Mouse (Mus musculus): ENCODE results near the gene Epb41l1.

Gene Epb41l1

GRCm38 (mm10) chr2:156490176-156490575 lies 69.5 kb downstream of the Epb41l1 start:
- no peaks in the 10 kb centered on the region for H3K27me3 ChIP-seq (ENCODE audit: insufficient read depth, low read length)
- H3K4me1 ChIP-seq (replicated peaks; ENCODE audit: low read depth, low read length), result peaks cover 56% of the 10 kb centered on the region
- peak overlapping the region; percentile 32; the same call in 1 of the 2 replicates for H3K4me3 ChIP-seq (replicated peaks; ENCODE audit: low read length)
- no peak for TF ChIP-seq CTCF (conservative IDR thresholded peaks at IDR 0.05; ENCODE audit: low read length)
- no peak for TF ChIP-seq POU5F1 (IDR thresholded peaks at IDR 0.05; ENCODE audit: borderline replicate concordance, low read length)
- no peak for TF ChIP-seq NANOG (IDR thresholded peaks at IDR 0.05; ENCODE audit: borderline replicate concordance, low read length)
- H3K9me3 ChIP-seq (ENCODE audit: low read length), result no peaks in the 10 kb centered on the region
- H3K36me3 ChIP-seq (ENCODE audit: insufficient read depth, low read length), result peaks cover 16% of the 10 kb centered on the region

GRCm38 (mm10) chr2:156491796-156492195 lies 71.1 kb downstream of the Epb41l1 start:
- peaks cover 32% of the 10 kb centered on the region for H3K36me3 ChIP-seq (ENCODE audit: insufficient read depth, low read length)
- TF ChIP-seq CTCF (conservative IDR thresholded peaks at IDR 0.05; ENCODE audit: low read length) (no peak), NANOG (IDR thresholded peaks at IDR 0.05; ENCODE audit: borderline replicate concordance, low read length) (no peak), POU5F1 (IDR thresholded peaks at IDR 0.05; ENCODE audit: borderline replicate concordance, low read length) (no peak)
- H3K4me3 ChIP-seq (replicated peaks; ENCODE audit: low read length), result no peak overlapping the region
- peaks cover 51% of the 10 kb centered on the region for H3K4me1 ChIP-seq (replicated peaks; ENCODE audit: low read depth, low read length)
- no peaks in the 10 kb centered on the region for H3K9me3 ChIP-seq (ENCODE audit: low read length)
- no peaks in the 10 kb centered on the region for H3K27me3 ChIP-seq (ENCODE audit: insufficient read depth, low read length)

GRCm38 (mm10) chr2:156493766-156494165 lies 73.1 kb downstream of the Epb41l1 start:
- no peak for TF ChIP-seq NANOG (IDR thresholded peaks at IDR 0.05; ENCODE audit: borderline replicate concordance, low read length)
- TF ChIP-seq POU5F1 (IDR thresholded peaks at IDR 0.05; ENCODE audit: borderline replicate concordance, low read length), result no peak
- no peak for TF ChIP-seq CTCF (conservative IDR thresholded peaks at IDR 0.05; ENCODE audit: low read length)

GRCm38 (mm10) chr2:156494465-156494864 lies 73.8 kb downstream of the Epb41l1 start:
- TF ChIP-seq POU5F1 (IDR thresholded peaks at IDR 0.05; ENCODE audit: borderline replicate concordance, low read length) (no peak), CTCF (conservative IDR thresholded peaks at IDR 0.05; ENCODE audit: low read length) (no peak), NANOG (IDR thresholded peaks at IDR 0.05; ENCODE audit: borderline replicate concordance, low read length) (no peak)
- Histone ChIP-seq H3K4me3 (replicated peaks; ENCODE audit: low read length) (no peak overlapping the region), H3K36me3 (ENCODE audit: insufficient read depth, low read length) (peaks cover 38% of the 10 kb centered on the region), H3K4me1 (replicated peaks; ENCODE audit: low read depth, low read length) (peaks cover 40% of the 10 kb centered on the region), H3K27me3 (ENCODE audit: insufficient read depth, low read length) (no peaks in the 10 kb centered on the region), H3K9me3 (ENCODE audit: low read length) (no peaks in the 10 kb centered on the region)

More at GRCm38 (mm10) chr2:156493766-156494165, 73.1 kb downstream of the Epb41l1 start:
- Histone ChIP-seq H3K27me3 (ENCODE audit: insufficient read depth, low read length) (no peaks in the 10 kb centered on the region), H3K36me3 (ENCODE audit: insufficient read depth, low read length) (peaks cover 36% of the 10 kb centered on the region), H3K4me1 (replicated peaks; ENCODE audit: low read depth, low read length) (peaks cover 42% of the 10 kb centered on the region), H3K9me3 (ENCODE audit: low read length) (no peaks in the 10 kb centered on the region), H3K4me3 (replicated peaks; ENCODE audit: low read length) (no peak overlapping the region)

GRCm38 (mm10) chr2:156494875-156495274 lies 74.2 kb downstream of the Epb41l1 start:
- Histone ChIP-seq H3K4me3 (replicated peaks; ENCODE audit: low read length) (no peak overlapping the region), H3K27me3 (ENCODE audit: insufficient read depth, low read length) (no peaks in the 10 kb centered on the region), H3K36me3 (ENCODE audit: insufficient read depth, low read length) (peaks cover 42% of the 10 kb centered on the region), H3K4me1 (replicated peaks; ENCODE audit: low read depth, low read length) (peaks cover 37% of the 10 kb centered on the region), H3K9me3 (ENCODE audit: low read length) (no peaks in the 10 kb centered on the region)
- TF ChIP-seq CTCF (conservative IDR thresholded peaks at IDR 0.05; ENCODE audit: low read length) (no peak), POU5F1 (IDR thresholded peaks at IDR 0.05; ENCODE audit: borderline replicate concordance, low read length) (no peak), NANOG (IDR thresholded peaks at IDR 0.05; ENCODE audit: borderline replicate concordance, low read length) (no peak)

GRCm38 (mm10) chr2:156496816-156497566 lies 76.3 kb downstream of the Epb41l1 start:
- H3K36me3 ChIP-seq (ENCODE audit: insufficient read depth, low read length), result peaks cover 62% of the 10 kb centered on the region
- H3K4me1 ChIP-seq (replicated peaks; ENCODE audit: low read depth, low read length), result peaks cover 17% of the 10 kb centered on the region
- no peak for TF ChIP-seq CTCF (conservative IDR thresholded peaks at IDR 0.05; ENCODE audit: low read length)
- TF ChIP-seq POU5F1 (IDR thresholded peaks at IDR 0.05; ENCODE audit: borderline replicate concordance, low read length), result no peak
- TF ChIP-seq NANOG (IDR thresholded peaks at IDR 0.05; ENCODE audit: borderline replicate concordance, low read length), result no peak
- H3K4me3 ChIP-seq (replicated peaks; ENCODE audit: low read length), result no peak overlapping the region
- no peaks in the 10 kb centered on the region for H3K27me3 ChIP-seq (ENCODE audit: insufficient read depth, low read length)
- H3K9me3 ChIP-seq (ENCODE audit: low read length), result no peaks in the 10 kb centered on the region

GRCm38 (mm10) chr2:156497915-156498314 lies 77.2 kb downstream of the Epb41l1 start:
- peaks cover 13% of the 10 kb centered on the region for H3K4me1 ChIP-seq (replicated peaks; ENCODE audit: low read depth, low read length)
- no peak overlapping the region for H3K4me3 ChIP-seq (replicated peaks; ENCODE audit: low read length)
- H3K27me3 ChIP-seq (ENCODE audit: insufficient read depth, low read length), result no peaks in the 10 kb centered on the region
- peaks cover 71% of the 10 kb centered on the region for H3K36me3 ChIP-seq (ENCODE audit: insufficient read depth, low read length)
- no peaks in the 10 kb centered on the region for H3K9me3 ChIP-seq (ENCODE audit: low read length)
- TF ChIP-seq POU5F1 (IDR thresholded peaks at IDR 0.05; ENCODE audit: borderline replicate concordance, low read length), result no peak
- peak; percentile 84 for TF ChIP-seq CTCF (conservative IDR thresholded peaks at IDR 0.05; ENCODE audit: low read length)

- no peak overlapping the region for H3K4me3 ChIP-seq (replicated peaks; ENCODE audit: low read length)
- peaks cover 7% of the 10 kb centered on the region for H3K4me1 ChIP-seq (replicated peaks; ENCODE audit: low read depth, low read length)
- H3K9me3 ChIP-seq (ENCODE audit: low read length), result no peaks in the 10 kb centered on the region
- TF ChIP-seq POU5F1 (IDR thresholded peaks at IDR 0.05; ENCODE audit: borderline replicate concordance, low read length), result no peak
- no peak for TF ChIP-seq CTCF (conservative IDR thresholded peaks at IDR 0.05; ENCODE audit: low read length)
- TF ChIP-seq NANOG (IDR thresholded peaks at IDR 0.05; ENCODE audit: borderline replicate concordance, low read length), result no peak
- H3K27me3 ChIP-seq (ENCODE audit: insufficient read depth, low read length), result no peaks in the 10 kb centered on the region
- H3K36me3 ChIP-seq (ENCODE audit: insufficient read depth, low read length), result peaks cover 74% of the 10 kb centered on the region
Observed at GRCm38 (mm10) chr2:156501025-156501424, 80.3 kb downstream of the Epb41l1 start.

Measured in E14TG2a.4 (cell line).